Mouse (Mus musculus) fibroblast of lung, adult 2 months (primary cell): ENCODE measurements around the gene Col4a1.

ENCODE experiments used
- DNase-seq: peaks from one replicate; pipeline ENCODE4 v3.0.0-alpha.2; 2011; ENCODE audit warnings: low read depth

Gene Col4a1

DNA sequence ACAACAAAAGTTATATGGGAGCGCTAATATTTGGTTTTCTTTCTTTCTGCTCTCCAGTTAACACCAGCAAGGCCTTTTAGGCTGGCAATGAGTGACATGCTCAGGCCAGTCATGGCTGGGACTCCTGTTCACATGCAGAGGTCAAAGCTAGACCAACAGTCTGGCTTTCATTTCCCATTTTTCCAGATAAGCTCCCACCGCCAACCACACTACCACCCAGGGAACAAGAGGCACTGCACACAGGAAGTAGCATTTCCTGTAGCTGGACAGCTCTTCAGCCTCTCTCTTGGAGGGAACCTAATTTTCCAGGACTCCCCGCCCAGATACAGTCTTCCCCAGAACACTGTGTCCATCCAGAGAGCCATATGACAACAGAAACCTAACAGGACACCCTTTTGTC, 132.8 kb downstream of the Col4a1 start:
- no peak for DNase-seq

DNA sequence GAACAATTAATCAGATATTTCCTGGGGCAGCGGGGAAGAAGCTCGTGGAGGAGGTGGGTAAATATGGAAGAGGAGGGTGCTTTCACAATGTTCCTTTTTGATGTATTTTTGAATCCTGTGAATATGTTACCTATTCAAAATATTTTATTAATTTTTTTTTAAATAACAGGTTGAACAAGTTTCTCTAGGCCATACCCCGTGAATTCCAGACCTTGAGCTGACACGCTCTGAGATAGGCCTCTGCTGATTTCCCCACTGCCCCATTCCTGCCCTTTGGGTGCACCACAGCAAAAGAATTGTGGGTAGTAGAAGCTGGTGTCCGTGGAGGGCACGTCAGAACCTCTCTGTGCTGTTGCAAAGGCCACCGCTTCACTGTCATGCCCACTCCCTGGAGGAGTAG, 136.2 kb downstream of the Col4a1 start:
- no peak for DNase-seq

DNA sequence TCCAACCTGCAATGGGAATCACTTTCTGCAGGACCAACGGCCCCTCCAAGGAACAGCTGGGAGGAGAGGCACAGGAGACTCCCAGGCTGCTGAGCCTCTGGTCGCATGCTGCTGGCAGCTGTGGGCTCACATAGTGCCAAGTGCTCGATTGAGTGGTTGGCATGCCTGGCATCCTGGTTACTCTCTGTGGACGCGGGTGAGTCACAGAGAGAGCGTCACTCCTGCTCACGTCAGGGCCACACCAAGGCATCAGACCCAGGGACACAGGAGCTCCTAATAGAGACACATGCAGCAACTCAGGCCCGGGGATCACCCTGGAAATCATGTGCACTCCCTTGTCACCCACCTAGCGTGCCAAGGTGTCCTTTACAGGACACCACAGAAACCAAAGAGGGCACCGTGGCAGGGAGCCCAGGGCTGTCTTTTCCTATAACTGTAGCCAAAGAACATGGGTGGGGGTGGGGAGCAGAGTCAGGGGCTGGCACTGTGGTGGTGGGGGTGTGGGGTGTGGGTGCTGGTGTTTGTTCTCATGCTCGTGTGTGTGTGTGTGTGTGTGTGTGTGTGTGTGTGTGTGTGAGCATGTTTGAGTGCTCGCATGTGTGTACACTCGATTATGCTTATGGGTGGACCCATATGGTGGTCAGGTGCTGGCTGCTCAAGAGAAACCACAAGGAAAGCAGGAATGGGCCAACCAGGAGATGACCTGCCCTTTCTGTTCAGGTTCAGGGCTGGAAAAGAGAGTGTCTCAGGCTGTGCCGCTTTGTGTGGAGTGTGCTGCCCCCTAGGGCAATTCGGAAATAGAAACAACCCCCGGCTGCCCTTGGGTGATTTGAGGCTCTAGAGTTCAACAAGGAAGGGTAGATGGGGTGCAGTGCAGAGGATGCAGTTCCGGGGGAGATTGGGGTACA, 139.1 kb downstream of the Col4a1 start:
- peak; percentile 67 for DNase-seq

DNA sequence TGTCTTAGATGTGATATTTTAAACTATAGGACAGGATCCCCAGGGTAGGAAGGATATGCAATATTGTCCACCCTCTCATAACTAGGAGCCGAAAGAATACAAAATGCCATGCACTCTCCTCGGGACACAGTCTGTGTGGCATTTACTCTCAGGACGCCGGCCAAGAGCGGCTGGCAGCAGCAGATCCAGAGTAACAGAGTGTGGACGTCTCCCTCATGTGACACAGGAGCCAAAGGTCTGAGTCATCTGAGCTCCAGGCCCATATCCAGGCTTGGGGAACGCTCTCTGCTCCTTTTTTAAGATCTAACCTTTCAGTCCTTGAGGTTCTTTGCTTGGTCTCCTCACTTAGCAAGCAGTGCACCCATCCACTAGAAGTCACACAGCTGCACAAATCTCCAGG, 141.1 kb downstream of the Col4a1 start:
- peak; percentile 63 for DNase-seq

DNA sequence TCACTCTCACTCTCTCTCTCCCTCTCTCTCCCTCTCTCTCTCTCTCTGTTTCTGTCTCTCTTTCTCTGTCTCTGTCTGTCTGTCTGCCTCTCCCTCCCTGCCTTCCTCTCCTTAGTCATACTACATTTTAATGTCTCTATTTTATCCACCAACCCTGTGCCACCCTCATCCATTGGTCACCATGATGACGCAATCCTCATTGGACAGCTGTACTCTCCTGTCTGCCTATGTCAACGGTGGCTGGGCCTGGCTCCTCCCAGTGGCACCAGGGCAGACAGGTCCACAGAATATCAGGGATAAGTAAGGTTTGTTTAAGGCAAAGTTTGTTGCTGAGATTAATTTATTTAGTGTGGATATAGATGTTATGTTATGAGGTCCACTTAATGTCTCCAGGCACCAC, 143.2 kb downstream of the Col4a1 start:
- no peak for DNase-seq

DNA sequence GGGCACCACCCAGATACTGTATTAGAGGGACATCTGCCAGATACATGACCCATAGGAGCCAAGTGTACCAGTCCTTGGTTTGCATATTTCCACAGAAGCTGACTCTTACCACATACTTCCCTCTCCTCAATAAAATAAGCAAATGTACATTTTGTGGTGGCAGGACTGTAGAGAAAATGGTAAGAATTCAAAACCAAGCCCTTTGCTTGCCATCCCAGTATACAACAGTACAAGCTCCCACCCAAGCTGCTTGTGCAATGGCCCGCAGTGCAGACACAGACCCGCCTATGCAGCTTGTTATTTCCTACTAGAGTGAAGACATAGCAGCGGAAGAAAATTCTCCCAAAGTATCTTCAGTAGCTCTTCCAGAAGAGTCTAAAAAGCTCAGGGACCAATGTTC, 143.8 kb downstream of the Col4a1 start:
- no peak for DNase-seq

DNA sequence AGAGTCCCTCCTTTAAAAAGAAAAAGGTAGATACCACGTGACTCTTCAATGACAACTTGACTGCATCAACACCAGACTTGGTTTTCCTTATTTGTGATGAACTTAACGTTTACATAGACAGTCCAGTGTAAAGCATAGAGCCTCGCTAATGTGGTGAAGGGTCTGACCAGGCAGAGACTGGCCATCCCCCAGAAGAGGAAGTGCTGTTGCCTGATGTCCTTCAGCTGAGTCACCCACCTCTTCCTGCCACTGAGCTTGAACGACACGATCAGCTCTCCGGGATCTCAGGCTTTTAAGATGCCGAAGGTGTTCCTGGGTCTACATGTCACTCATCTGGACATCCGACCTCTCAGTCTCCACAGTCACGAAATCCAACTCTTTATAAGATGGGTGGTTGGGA, 144.7 kb downstream of the Col4a1 start:
- no peak for DNase-seq

DNA sequence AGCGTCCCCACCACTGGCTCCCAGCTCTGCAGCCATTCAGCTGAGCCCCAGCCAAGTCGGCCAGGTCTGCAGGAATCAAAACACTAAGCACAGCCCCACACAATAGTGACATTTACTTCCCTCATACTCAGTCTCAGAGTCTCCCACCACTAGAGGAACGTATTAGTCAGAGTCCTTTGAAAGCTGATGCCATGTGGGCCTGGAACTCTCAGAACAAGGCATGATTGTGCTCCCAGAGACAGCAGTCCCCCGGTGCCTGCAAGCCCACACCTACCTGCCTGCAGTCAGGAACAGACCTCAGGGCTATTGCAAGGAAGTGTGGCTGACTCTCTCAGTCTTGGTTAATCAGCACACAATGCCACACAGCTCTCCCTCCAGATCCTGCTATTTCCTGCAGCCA, 147.0 kb downstream of the Col4a1 start:
- peak; percentile 88 for DNase-seq

DNA sequence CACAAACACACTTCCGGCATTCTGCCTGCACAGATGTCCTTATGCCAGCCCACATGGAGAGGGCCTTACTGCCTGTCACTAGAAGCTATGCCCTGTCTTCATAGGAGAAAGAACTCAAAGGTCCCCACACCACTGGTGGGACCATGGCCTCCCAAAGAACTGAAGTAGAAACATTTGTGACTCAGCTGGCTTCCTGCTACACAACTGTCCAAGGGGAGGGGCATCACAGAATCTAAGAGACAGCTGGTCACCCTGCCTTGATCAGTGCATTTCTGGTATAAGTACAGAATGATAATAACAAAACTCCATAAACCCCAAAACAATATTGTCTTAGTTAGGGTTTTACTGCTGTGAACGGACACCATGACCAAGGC, 156.3 kb downstream of the Col4a1 start:
- DNase-seq = no peak

DNA sequence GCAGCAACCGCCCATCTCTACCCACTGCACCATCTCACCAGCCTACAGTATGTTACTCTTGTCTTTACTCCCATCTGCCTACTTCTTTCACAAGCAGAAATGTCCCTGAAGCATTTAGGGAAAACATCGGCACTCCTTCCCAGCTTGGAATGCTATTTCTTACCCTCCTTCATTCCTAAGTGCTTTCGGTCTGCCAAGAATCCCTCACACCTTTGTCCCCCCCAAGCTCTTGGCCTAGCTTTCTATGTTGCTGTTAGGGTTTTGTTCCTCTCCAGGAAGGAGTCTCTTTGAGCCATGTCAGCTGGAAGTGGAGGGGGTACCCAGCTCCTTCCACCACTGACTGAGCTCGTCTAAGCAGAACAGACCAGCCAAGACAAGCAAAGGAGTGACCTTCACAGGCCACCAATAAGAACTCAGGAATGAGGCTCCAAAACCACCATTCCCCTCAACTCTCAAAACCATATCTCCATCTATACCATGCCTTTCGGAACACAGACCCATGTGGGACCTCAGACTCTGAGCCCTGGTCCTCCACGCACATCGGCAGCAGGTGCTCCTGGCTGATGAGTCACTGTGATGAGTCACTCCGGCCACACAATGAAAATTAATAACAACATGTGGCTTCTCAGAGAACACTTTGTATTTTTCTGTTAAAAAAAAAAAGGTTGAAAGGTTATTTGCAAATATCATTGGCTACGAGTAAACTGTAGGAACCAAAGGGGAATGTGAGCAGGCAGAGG, 156.9 kb downstream of the Col4a1 start:
- no peak for DNase-seq

DNA sequence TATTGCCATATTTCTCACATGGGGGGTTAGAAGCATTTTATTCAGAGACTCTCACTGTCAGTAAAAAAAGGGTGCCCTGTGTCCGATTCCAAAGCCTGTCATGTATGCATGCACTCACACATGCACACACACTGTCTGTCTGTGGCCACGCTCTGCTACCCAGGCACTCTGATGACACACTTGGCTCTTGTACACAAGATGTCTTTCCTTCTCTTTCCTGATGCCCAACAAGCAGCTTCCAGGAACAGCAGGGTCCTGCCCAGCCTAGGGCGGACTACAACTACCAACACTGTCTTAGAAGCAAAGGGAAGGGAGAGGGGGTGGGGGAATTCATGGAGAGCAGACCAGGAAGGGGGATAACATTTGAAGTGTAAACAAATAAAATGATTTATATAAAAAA, 162.4 kb downstream of the Col4a1 start:
- no peak for DNase-seq

DNA sequence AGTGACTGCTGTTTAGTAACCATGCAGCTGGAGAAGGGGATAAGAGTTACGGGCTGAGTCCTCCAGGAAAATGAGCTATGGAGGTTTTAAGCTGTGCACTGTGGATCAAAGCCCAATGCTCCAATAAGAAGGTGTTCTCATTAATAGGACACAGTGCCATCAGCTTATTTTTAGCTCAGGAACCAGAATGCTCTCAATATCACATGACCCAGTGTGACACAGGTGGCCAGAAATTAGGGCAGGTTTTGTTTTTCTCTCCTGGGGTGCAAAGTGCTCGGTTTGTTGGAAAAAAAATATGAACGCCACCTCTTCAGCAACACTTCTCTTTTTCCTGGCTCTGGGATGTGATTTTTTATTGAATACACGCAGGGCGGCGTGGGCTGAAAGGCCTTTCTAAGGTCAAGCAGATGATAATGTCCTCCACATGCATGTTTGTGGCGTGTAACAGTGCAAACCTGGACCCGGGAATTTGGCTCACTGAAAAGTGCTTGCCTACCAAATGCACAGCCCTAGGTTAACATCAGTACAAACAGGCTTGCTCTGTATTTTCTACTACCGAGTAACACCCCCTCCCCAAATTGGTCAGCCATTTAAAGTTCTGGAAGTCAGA, 163.3 kb downstream of the Col4a1 start:
- DNase-seq = no peak

DNA sequence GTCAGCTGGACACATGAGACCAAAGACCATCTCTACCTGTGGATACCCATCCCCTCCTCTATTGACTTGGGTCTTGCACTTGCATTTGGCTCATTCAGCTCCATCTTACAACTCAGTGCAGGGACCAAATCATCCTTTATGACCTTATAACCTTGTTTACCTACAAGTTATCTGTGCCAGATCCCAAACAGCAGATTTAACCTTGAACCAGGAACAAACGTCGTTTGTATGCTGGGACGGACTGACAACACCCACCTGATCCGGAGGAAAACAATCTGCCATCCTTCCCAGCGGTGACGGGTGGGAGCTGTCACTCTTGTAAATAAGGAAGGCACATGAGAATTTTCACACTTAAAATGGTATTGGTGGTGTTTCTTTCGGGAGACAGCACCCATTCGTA, 163.8 kb downstream of the Col4a1 start:
- DNase-seq = no peak
